Mouse (Mus musculus): ENCODE data around the gene Nup43. TPM values are rescaled to one million over a fixed set of nuclear protein-coding genes. Genes with fewer than 3 reads are reported as not detected.
A peak's percentile ranks its signal among the peaks of the same experiment; 100 is the strongest.
"Not testable (repeated sequence)": the region's sequence is repeated elsewhere in the genome, so short reads cannot be mapped to it uniquely, and the experiment has no call there.

Gene Nup43
- total RNA-seq (2014; fragmentation: Nextera tagmentation) (47.8 and 53.4 TPM in 2 replicates), total RNA-seq (2017) (37.9 and 40.5 TPM in 2 replicates), polyA plus RNA-seq (2012) (1.5 and 1.8 TPM in 2 replicates)

DNA sequence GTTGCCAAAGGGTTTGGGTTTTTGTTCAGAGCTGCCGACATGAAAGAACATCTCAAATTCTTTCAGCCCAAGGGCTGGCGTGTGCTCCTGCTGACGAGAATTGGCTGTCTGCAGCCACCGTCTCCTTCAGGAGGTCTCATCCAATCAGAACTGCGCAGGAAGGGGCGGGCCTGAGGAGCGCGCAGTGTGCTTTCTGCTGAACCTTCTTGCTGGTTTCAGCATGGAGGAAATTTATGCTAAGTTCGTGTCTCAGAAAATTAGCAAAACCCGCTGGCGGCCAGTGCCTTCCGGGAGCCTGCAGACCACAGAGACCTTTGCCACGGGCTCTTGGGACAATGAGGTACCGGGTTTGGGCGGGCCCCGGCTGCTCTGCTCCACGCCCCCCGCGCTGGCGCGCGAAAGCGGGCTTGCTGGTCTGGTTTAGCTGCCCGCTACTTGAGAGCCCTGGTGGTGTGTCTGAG lies at the start of gene Nup43:
Gene Nup43 (plus strand): TSS at position 162 of the 461 bp plus-strand sequence.
- H3K27me3 ChIP-seq (ENCODE audit: insufficient read depth, low read length) = no peaks in the 10 kb centered on the region
- H3K4me3 ChIP-seq (ENCODE audit: low read depth, low read length) = peak within 1 kb of the TSS; percentile 80
- peaks cover 38% of the 10 kb centered on the region for H3K4me1 ChIP-seq (ENCODE audit: insufficient read depth, low read depth, low read length)
- ATAC-seq (ENCODE audit: extremely low read depth, insufficient number of reproducible peaks, low FRiP score, poor library complexity, severe bottlenecking) (peak; percentile 80), DNase-seq (ENCODE audit: low spot score) (peak; percentile 74)
- TF ChIP-seq CTCF (IDR thresholded peaks at IDR 0.05; ENCODE audit: low read depth, low read length) = no peak
- no peak for TF ChIP-seq GATA1 (IDR thresholded peaks at IDR 0.05; ENCODE audit: borderline replicate concordance, low read length)
- H3K9me3 ChIP-seq (replicated peaks) = no peaks in the 10 kb centered on the region
- peaks cover 32% of the 10 kb centered on the region for H3K36me3 ChIP-seq (replicated peaks)

GRCm38 (mm10) chr10:7617556-7617955 lies 49.7 kb upstream of the Nup43 start:
- ATAC-seq (ENCODE audit: extremely low read depth, insufficient number of reproducible peaks, low FRiP score, poor library complexity, severe bottlenecking); DNase-seq (ENCODE audit: low spot score); H3K9me3 ChIP-seq (replicated peaks); H3K4me3 ChIP-seq (ENCODE audit: low read depth, low read length); H3K4me1 ChIP-seq (ENCODE audit: insufficient read depth, low read depth, low read length); H3K36me3 ChIP-seq (replicated peaks): not testable (repeated sequence)
- peaks cover 12% of the 10 kb centered on the region; the same call in 1 of the 2 replicates for H3K27me3 ChIP-seq (ENCODE audit: insufficient read depth, low read length)

DNA sequence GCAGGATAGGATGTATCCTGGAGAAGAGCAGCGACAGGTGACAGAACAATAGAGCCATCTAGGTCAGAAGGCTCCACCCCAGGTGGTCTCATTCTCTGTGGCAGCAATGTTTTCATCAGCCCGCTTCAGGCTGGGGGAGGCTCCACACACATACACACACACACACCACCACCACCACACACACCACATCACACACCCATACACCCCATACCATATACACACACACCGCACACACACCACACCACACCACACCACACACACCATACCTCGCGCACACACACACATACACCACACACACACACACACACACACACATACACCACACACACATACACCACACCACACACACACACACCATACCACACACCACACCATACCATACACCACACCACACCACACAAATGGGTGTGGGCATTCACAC lies 47.5 kb upstream of the Nup43 start:
- ATAC-seq (ENCODE audit: extremely low read depth, insufficient number of reproducible peaks, low FRiP score, poor library complexity, severe bottlenecking) = no peak
- no peaks in the 10 kb centered on the region for H3K9me3 ChIP-seq (replicated peaks)
- no peaks in the 10 kb centered on the region for H3K36me3 ChIP-seq (replicated peaks)
- no peaks in the 10 kb centered on the region for H3K4me1 ChIP-seq (ENCODE audit: insufficient read depth, low read depth, low read length)
- no peak for DNase-seq (ENCODE audit: low spot score)
- no peak overlapping the region for H3K4me3 ChIP-seq (ENCODE audit: low read depth, low read length)
- TF ChIP-seq CTCF (IDR thresholded peaks at IDR 0.05; ENCODE audit: low read depth, low read length) (no peak), TAL1 (conservative IDR thresholded peaks at IDR 0.05; ENCODE audit: low read depth, low read length) (no peak), GATA2 (IDR thresholded peaks at IDR 0.05; ENCODE audit: borderline replicate concordance, low read depth, low read length) (no peak), GATA1 (IDR thresholded peaks at IDR 0.05; ENCODE audit: borderline replicate concordance, low read length) (no peak), POLR2AphosphoS5 (IDR thresholded peaks at IDR 0.05; ENCODE audit: insufficient replicate concordance, low read depth, low read length) (no peak; the same call in 1 of the 2 replicates)
- H3K27me3 ChIP-seq (ENCODE audit: insufficient read depth, low read length) = peaks cover 9% of the 10 kb centered on the region; the same call in 1 of the 2 replicates

DNA sequence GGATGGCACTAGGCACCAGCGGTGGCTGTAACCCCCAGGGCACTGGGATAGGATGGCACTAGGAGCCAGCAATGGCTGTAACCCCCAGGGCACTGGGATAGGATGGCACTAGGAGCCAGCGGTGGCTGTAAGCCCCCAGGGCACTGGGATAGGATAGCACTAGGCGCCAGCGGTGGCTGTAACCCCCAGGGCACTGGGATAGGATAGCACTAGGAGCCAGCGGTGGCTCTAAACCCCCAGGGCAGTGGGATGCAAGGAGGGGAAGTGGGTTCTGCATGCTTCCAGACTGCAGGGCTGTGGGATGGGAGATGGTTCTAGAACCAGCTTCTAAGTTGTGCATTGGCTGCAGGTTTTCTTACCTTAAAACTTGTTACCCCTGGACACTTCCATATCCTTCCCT lies 46.6 kb upstream of the Nup43 start:
- Histone ChIP-seq H3K4me3 (ENCODE audit: low read depth, low read length) (no peak overlapping the region), H3K27me3 (ENCODE audit: insufficient read depth, low read length) (peaks cover 8% of the 10 kb centered on the region; the same call in 1 of the 2 replicates), H3K4me1 (ENCODE audit: insufficient read depth, low read depth, low read length) (no peaks in the 10 kb centered on the region), H3K36me3 (replicated peaks) (no peaks in the 10 kb centered on the region), H3K9me3 (replicated peaks) (no peaks in the 10 kb centered on the region)
- DNase-seq (ENCODE audit: low spot score) = no peak
- TF ChIP-seq POLR2AphosphoS5 (IDR thresholded peaks at IDR 0.05; ENCODE audit: insufficient replicate concordance, low read depth, low read length) (no peak), TAL1 (conservative IDR thresholded peaks at IDR 0.05; ENCODE audit: low read depth, low read length) (no peak), CTCF (IDR thresholded peaks at IDR 0.05; ENCODE audit: low read depth, low read length) (no peak), GATA2 (IDR thresholded peaks at IDR 0.05; ENCODE audit: borderline replicate concordance, low read depth, low read length) (no peak), GATA1 (IDR thresholded peaks at IDR 0.05; ENCODE audit: borderline replicate concordance, low read length) (no peak)
- ATAC-seq (ENCODE audit: extremely low read depth, insufficient number of reproducible peaks, low FRiP score, poor library complexity, severe bottlenecking) = no peak

DNA sequence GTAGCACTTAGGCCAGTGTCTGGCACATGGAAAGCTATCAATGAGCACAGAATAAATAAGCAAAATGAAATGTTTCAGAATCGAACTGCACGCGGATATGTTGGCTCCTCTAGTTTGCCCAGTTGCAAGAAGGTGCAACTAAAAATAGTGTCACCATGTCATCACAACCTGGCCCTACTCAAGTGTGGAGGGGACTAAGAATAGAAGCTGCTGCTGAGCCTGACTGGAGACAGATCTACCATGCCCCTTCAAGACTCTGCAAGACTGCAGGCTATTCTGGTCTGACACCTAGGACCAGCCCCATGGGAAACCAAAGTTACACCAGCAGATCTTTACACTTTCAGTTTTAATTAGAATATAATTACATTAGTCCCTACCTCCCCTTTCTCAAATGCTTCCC lies 44.9 kb upstream of the Nup43 start:
- ATAC-seq (ENCODE audit: extremely low read depth, insufficient number of reproducible peaks, low FRiP score, poor library complexity, severe bottlenecking) (no peak), DNase-seq (ENCODE audit: low spot score) (no peak)
- no peak for TF ChIP-seq GATA2 (IDR thresholded peaks at IDR 0.05; ENCODE audit: borderline replicate concordance, low read depth, low read length)
- no peak for TF ChIP-seq POLR2AphosphoS5 (IDR thresholded peaks at IDR 0.05; ENCODE audit: insufficient replicate concordance, low read depth, low read length)
- TF ChIP-seq TAL1 (conservative IDR thresholded peaks at IDR 0.05; ENCODE audit: low read depth, low read length) = no peak
- TF ChIP-seq CTCF (IDR thresholded peaks at IDR 0.05; ENCODE audit: low read depth, low read length) = no peak
- TF ChIP-seq GATA1 (IDR thresholded peaks at IDR 0.05; ENCODE audit: borderline replicate concordance, low read length) = no peak
- Histone ChIP-seq H3K4me3 (ENCODE audit: low read depth, low read length) (no peak overlapping the region), H3K9me3 (replicated peaks) (no peaks in the 10 kb centered on the region), H3K36me3 (replicated peaks) (peaks cover 5% of the 10 kb centered on the region), H3K4me1 (ENCODE audit: insufficient read depth, low read depth, low read length) (no peaks in the 10 kb centered on the region), H3K27me3 (ENCODE audit: insufficient read depth, low read length) (peaks cover 8% of the 10 kb centered on the region; the same call in 1 of the 2 replicates)

- Histone ChIP-seq H3K36me3 (replicated peaks) (peaks cover 15% of the 10 kb centered on the region), H3K4me1 (ENCODE audit: insufficient read depth, low read depth, low read length) (no peaks in the 10 kb centered on the region), H3K27me3 (ENCODE audit: insufficient read depth, low read length) (peaks cover 8% of the 10 kb centered on the region; the same call in 1 of the 2 replicates), H3K4me3 (ENCODE audit: low read depth, low read length) (no peak overlapping the region), H3K9me3 (replicated peaks) (no peaks in the 10 kb centered on the region)
- no peak for TF ChIP-seq GATA2 (IDR thresholded peaks at IDR 0.05; ENCODE audit: borderline replicate concordance, low read depth, low read length)
- no peak for TF ChIP-seq CTCF (IDR thresholded peaks at IDR 0.05; ENCODE audit: low read depth, low read length)
- TF ChIP-seq POLR2AphosphoS5 (IDR thresholded peaks at IDR 0.05; ENCODE audit: insufficient replicate concordance, low read depth, low read length) = no peak
- no peak for TF ChIP-seq GATA1 (IDR thresholded peaks at IDR 0.05; ENCODE audit: borderline replicate concordance, low read length)
- no peak for TF ChIP-seq TAL1 (conservative IDR thresholded peaks at IDR 0.05; ENCODE audit: low read depth, low read length)
- DNase-seq (ENCODE audit: low spot score) (no peak), ATAC-seq (ENCODE audit: extremely low read depth, insufficient number of reproducible peaks, low FRiP score, poor library complexity, severe bottlenecking) (no peak)
Measured at GRCm38 (mm10) chr10:7623861-7624518, 43.3 kb upstream of the Nup43 start.

Data from G1E (cell line).